Mouse (Mus musculus) neural tube, embryonic 12.5 days (tissue): ENCODE measurements around the gene Usp8. TPM values are rescaled to one million over a fixed set of nuclear protein-coding genes. Genes with fewer than 3 reads are reported as not detected.
A peak's percentile ranks its signal among the peaks of the same experiment; 100 is the strongest.

ENCODE experiments used
- ATAC-seq: fragments of 200-750 bp; cut with Nextera tagmentation; 2 replicates; pipeline ENCODE4 v1.8.0; 2017; ENCODE audit warnings: low read depth, mild to moderate bottlenecking, moderate TSS enrichment, moderate library complexity; ENCODE audit not compliant: low FRiP score
- H3K27ac ChIP-seq: fragments of 300-500 bp; sonication (generic); 2 replicates; pipeline ENCODE4 v1.5.1; 2016
- H3K27me3 ChIP-seq: fragments of 300-500 bp; sonication (generic); replicated peaks from 2 replicates; pipeline ENCODE4 v1.6.1; 2016; ENCODE audit warnings: mild to moderate bottlenecking
- H3K36me3 ChIP-seq: fragments of 300-500 bp; sonication (generic); 2 replicates; pipeline ENCODE4 v1.6.1; 2016; ENCODE audit warnings: mild to moderate bottlenecking
- H3K4me1 ChIP-seq: fragments of 300-500 bp; sonication (generic); 2 replicates; pipeline ENCODE4 v1.6.1; 2016
- H3K4me2 ChIP-seq: fragments of 300-500 bp; sonication (generic); replicated peaks from 2 replicates; pipeline ENCODE4 v1.6.1; 2016; ENCODE audit warnings: mild to moderate bottlenecking
- H3K4me3 ChIP-seq: fragments of 300-500 bp; sonication (generic); 2 replicates; pipeline ENCODE4 v1.5.1; 2016
- H3K9ac ChIP-seq: fragments of 300-500 bp; sonication (generic); 2 replicates; pipeline ENCODE4 v1.6.1; 2016; ENCODE audit warnings: mild to moderate bottlenecking
- H3K9me3 ChIP-seq: fragments of 300-500 bp; sonication (generic); 2 replicates; pipeline ENCODE4 v1.6.1; 2016; ENCODE audit warnings: mild to moderate bottlenecking
- WGBS: fragments of 180-500 bp; shearing (Covaris S2); methylation state at CpG from one replicate; pipeline ENCODE4 v1.1.7; 2016; 5-methylcytosine and 5-hydroxymethylcytosine counted together
- polyA plus RNA-seq: library from polyadenylated mRNA; unstranded; fragments of >200 nt; fragmentation: Nextera tagmentation; extraction: Ambion mirVana; gene quantifications from 2 replicates; pipeline ENCODE4 v1.2.1, GENCODE M21; 2016

Usp8 gene
- polyA plus RNA-seq, 1 experiment from 2014 or later = 38.6 TPM

DNA sequence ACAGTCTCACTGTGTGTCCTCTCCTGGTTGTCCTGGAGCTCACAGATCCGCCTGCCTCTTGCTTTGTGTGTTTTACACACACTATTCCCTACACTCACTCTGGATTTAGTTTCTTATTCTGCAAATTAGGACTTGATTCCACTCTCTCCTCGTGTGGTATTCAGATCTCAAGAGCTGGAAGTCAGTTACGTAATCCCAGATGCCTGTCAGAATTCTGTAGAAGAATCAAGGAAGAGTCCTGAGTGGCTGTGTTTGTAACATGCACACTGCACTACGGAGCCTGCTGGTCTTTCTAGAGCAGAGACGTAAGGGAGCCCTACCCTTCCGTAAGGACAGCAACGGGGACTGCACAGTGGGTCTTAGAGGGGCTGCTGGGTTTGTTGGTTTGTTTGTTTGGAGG, 52.2 kb downstream of the Usp8 start:
- no peak overlapping the region for H3K27ac ChIP-seq
- WGBS = 96% methylated on average over 7 of the region's 7 CpGs
- no peaks in the 10 kb centered on the region for H3K9me3 ChIP-seq
- H3K9ac ChIP-seq = no peak overlapping the region
- no peak overlapping the region for H3K4me3 ChIP-seq
- H3K4me1 ChIP-seq = no peaks in the 10 kb centered on the region
- ATAC-seq = no peak
- H3K27me3 ChIP-seq = no peaks in the 10 kb centered on the region
- H3K36me3 ChIP-seq = peaks cover 87% of the 10 kb centered on the region
- no peak overlapping the region for H3K4me2 ChIP-seq

GRCm38 (mm10) chr2:126765867-126766582, 58.9 kb downstream of the Usp8 start:
- Histone ChIP-seq H3K4me3 (no peak overlapping the region), H3K36me3 (peaks cover 29% of the 10 kb centered on the region), H3K9ac (no peak overlapping the region), H3K4me1 (peaks cover 9% of the 10 kb centered on the region; the same call in 1 of the 2 replicates), H3K27me3 (no peaks in the 10 kb centered on the region), H3K4me2 (no peak overlapping the region), H3K9me3 (no peaks in the 10 kb centered on the region), H3K27ac (no peak overlapping the region)
- ATAC-seq = peak; percentile 79
- 39% methylated on average over 11 of the region's 11 CpGs for WGBS

DNA sequence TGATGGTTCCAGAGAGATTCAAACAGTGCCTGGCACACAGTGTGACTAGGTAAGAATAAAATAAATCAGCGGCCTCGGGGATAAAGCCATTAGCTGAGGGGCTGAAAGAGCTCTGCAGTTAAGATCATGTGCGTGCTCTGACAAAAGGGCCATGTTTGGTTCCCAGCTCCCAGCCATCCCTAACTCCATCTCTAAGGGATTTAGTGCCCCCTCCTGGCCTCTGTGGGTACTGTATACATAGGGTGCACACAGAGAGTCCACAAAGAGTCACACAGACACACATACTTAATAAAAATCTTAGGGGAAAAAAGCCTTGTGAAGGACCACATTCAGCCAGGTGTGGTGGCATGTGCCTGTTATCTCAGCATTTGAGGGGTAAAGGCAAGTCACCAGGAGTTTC, 60.5 kb downstream of the Usp8 start:
- H3K4me3 ChIP-seq = no peak overlapping the region
- H3K27me3 ChIP-seq = no peaks in the 10 kb centered on the region
- H3K4me2 ChIP-seq = no peak overlapping the region
- H3K27ac ChIP-seq = no peak overlapping the region
- H3K4me1 ChIP-seq = peaks cover 9% of the 10 kb centered on the region; the same call in 1 of the 2 replicates
- 95% methylated on average over 3 of the region's 3 CpGs for WGBS
- no peak overlapping the region for H3K9ac ChIP-seq
- H3K36me3 ChIP-seq = peaks cover 13% of the 10 kb centered on the region
- no peaks in the 10 kb centered on the region for H3K9me3 ChIP-seq
- no peak for ATAC-seq

DNA sequence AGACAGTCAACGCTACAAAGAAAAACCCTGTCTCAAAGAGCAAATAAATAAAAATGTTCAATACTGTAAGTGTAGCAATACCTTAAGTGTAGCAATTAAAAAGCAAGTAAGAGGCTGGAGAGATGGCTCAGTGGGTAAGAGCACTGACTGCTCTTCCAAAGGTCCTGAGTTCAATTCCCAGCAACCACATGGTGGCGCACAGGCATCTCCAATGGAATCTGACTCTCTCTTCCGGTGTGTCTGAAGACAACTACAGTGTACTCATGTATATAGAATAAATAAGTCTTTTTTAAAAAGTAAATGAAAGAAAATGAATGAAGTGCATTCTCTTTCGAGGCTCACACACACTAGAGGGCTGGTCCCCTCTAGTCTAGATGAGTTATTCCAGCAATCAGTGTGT, 61.1 kb downstream of the Usp8 start:
- Histone ChIP-seq H3K4me2 (no peak overlapping the region), H3K27ac (no peak overlapping the region), H3K4me1 (peaks cover 9% of the 10 kb centered on the region; the same call in 1 of the 2 replicates), H3K4me3 (no peak overlapping the region), H3K9me3 (no peaks in the 10 kb centered on the region), H3K36me3 (peaks cover 8% of the 10 kb centered on the region; the same call in 1 of the 2 replicates), H3K9ac (no peak overlapping the region), H3K27me3 (no peaks in the 10 kb centered on the region)
- ATAC-seq = no peak
- 76% methylated on average over 4 of the region's 4 CpGs for WGBS

DNA sequence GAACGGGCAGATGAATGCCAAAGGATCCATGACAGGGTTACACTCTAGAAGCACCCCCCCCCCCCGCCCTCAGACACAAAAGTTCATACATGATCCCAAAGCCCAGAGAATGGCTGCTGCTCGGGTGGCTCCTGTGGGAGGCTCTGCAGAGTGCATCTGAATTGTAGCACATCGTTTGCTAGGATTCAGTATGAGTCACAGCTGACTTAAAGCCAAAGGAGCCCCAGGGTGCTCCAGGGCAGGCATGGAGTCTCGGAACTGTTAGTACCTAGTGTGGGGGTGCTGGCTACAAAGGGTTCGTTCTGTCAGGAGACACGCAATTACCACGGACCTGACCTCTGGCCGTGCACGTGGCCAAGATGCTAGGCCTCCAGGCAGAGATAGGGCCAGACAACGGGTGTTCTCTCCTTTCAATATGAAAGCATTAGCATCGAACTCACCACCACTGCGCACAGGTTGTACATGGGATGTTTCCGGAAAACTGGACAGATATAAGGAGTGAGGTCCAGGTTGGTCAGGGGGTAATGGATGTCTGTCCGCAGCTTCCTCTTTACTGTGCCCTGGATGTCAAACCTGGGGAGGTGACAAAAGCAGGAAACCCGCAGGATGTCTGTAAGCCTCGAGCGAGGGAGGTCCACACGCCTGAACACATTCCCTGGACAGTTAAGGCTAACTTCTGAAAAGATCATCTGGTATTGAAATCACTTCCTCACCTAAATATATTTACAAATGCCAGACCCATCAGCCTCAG, 62.5 kb downstream of the Usp8 start:
- no peak for ATAC-seq
- H3K4me2 ChIP-seq = no peak overlapping the region
- H3K27me3 ChIP-seq = no peaks in the 10 kb centered on the region
- H3K9me3 ChIP-seq = no peaks in the 10 kb centered on the region
- no peak overlapping the region for H3K9ac ChIP-seq
- H3K4me1 ChIP-seq = peaks cover 9% of the 10 kb centered on the region; the same call in 1 of the 2 replicates
- no peak overlapping the region for H3K27ac ChIP-seq
- H3K36me3 ChIP-seq = no peaks in the 10 kb centered on the region; the same call in 1 of the 2 replicates
- 79% methylated on average over 19 of the region's 19 CpGs for WGBS
- H3K4me3 ChIP-seq = no peak overlapping the region

- no peak overlapping the region for H3K9ac ChIP-seq
- H3K4me1 ChIP-seq = no peaks in the 10 kb centered on the region
- H3K4me3 ChIP-seq = no peak overlapping the region
- no peaks in the 10 kb centered on the region for H3K9me3 ChIP-seq
- H3K36me3 ChIP-seq = no peaks in the 10 kb centered on the region
- no peaks in the 10 kb centered on the region for H3K27me3 ChIP-seq
- ATAC-seq = no peak
- H3K27ac ChIP-seq = no peak overlapping the region
- WGBS = 90% methylated on average over 5 of the region's 5 CpGs
- no peak overlapping the region for H3K4me2 ChIP-seq
These were observed 65.1 kb downstream of the Usp8 start for GRCm38 (mm10) chr2:126772217-126772616.

- 64% methylated on average over 4 of the region's 4 CpGs for WGBS
- Histone ChIP-seq H3K9ac (no peak overlapping the region), H3K9me3 (no peaks in the 10 kb centered on the region), H3K4me1 (no peaks in the 10 kb centered on the region), H3K4me2 (no peak overlapping the region), H3K4me3 (no peak overlapping the region), H3K27ac (no peak overlapping the region), H3K36me3 (no peaks in the 10 kb centered on the region), H3K27me3 (no peaks in the 10 kb centered on the region)
- ATAC-seq = no peak
These were observed 68.8 kb downstream of the Usp8 start for GRCm38 (mm10) chr2:126775951-126776350.

- ATAC-seq = no peak
- H3K4me2 ChIP-seq = no peak overlapping the region
- WGBS = 60% methylated on average over 1 of the region's 1 CpGs
These were observed 69.3 kb downstream of the Usp8 start for GRCm38 (mm10) chr2:126776416-126776815.

DNA sequence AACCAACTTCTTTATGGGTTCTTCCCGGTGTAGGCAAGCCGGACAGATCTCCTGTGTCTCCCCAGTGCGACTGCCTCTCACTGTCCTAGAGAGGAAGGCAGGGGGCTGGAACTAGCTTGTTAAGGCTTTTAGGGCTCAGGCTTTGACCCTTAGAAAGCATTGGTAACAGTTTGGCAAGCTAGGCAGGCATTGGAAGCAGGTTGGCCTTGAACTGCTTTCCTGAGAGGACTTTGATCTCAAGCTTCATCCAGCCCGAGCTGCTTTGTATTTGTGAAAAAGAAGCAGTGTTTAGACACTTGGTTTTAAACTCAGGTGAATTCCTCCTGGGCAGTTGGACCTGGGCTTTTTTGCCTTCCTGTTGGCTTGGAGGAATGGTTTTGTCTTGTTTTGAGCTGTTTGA, 71.7 kb downstream of the Usp8 start:
- no peak overlapping the region for H3K9ac ChIP-seq
- no peaks in the 10 kb centered on the region for H3K27me3 ChIP-seq
- H3K4me3 ChIP-seq = no peak overlapping the region
- no peaks in the 10 kb centered on the region for H3K9me3 ChIP-seq
- H3K36me3 ChIP-seq = no peaks in the 10 kb centered on the region
- H3K4me2 ChIP-seq = no peak overlapping the region
- H3K4me1 ChIP-seq = no peaks in the 10 kb centered on the region
- ATAC-seq = no peak
- 87% methylated on average over 4 of the region's 4 CpGs for WGBS
- no peak overlapping the region for H3K27ac ChIP-seq

More at GRCm38 (mm10) chr2:126776416-126776815, 69.3 kb downstream of the Usp8 start:
- Histone ChIP-seq H3K4me3 (no peak overlapping the region), H3K36me3 (no peaks in the 10 kb centered on the region), H3K4me1 (no peaks in the 10 kb centered on the region), H3K27me3 (no peaks in the 10 kb centered on the region), H3K27ac (no peak overlapping the region), H3K9ac (no peak overlapping the region), H3K9me3 (no peaks in the 10 kb centered on the region)

DNA sequence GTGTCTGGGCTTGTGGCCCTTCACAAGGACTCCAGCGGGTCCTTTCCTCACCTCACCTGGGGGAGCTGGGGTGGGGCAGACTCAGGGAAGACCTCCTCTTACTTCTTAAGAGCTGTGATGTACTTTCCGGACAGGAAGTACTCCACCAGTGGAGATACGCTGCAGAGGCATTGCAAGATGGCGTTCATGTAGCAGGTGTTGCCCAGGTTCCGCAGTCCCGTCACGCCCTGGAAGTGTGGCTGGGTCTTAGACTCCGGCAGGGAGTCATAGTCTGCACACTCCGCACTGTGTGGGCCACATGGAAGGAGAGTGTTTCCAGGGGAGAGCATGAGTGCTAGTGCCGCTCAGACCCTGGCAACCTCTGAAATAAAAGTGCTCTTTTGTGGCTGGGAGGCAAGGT, 73.2 kb downstream of the Usp8 start:
- no peak for ATAC-seq
- H3K9ac ChIP-seq = no peak overlapping the region
- no peaks in the 10 kb centered on the region for H3K9me3 ChIP-seq
- 91% methylated on average over 10 of the region's 10 CpGs for WGBS
- H3K27ac ChIP-seq = no peak overlapping the region
- no peak overlapping the region for H3K4me3 ChIP-seq
- H3K27me3 ChIP-seq = no peaks in the 10 kb centered on the region
- no peak overlapping the region for H3K4me2 ChIP-seq
- H3K4me1 ChIP-seq = no peaks in the 10 kb centered on the region
- H3K36me3 ChIP-seq = no peaks in the 10 kb centered on the region

DNA sequence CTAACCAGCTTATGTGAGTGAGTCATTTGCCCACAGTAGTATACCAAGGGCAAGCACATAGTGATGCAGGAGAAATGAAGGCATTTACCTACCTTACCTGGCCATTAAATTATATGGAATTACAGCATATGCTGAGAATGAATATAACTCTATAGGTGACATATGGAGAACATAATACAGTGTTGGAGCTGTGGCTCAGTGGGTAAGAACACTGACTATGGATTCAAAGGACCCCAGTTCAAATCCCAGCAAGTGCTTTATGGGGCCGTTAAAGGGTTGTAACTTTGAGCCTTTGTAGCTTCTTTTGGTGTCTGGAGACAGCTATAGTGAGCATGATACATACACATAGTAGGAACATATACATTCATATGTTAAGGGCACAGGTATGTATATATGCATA, 74.3 kb downstream of the Usp8 start:
- no peaks in the 10 kb centered on the region for H3K27me3 ChIP-seq
- H3K4me2 ChIP-seq = no peak overlapping the region
- 86% methylated on average over 1 of the region's 1 CpGs for WGBS
- H3K9me3 ChIP-seq = no peaks in the 10 kb centered on the region
- H3K4me1 ChIP-seq = no peaks in the 10 kb centered on the region
- H3K4me3 ChIP-seq = no peak overlapping the region
- ATAC-seq = no peak
- no peak overlapping the region for H3K27ac ChIP-seq
- H3K9ac ChIP-seq = no peak overlapping the region
- no peaks in the 10 kb centered on the region for H3K36me3 ChIP-seq

- H3K27me3 ChIP-seq = no peaks in the 10 kb centered on the region
- no peaks in the 10 kb centered on the region for H3K4me1 ChIP-seq
- H3K4me3 ChIP-seq = no peak overlapping the region
- H3K9me3 ChIP-seq = no peaks in the 10 kb centered on the region
- no peak overlapping the region for H3K4me2 ChIP-seq
- ATAC-seq = no peak
- H3K9ac ChIP-seq = no peak overlapping the region
- 75% methylated on average over 3 of the region's 3 CpGs for WGBS
- no peak overlapping the region for H3K27ac ChIP-seq
- no peaks in the 10 kb centered on the region for H3K36me3 ChIP-seq
These were observed 75.3 kb downstream of the Usp8 start for GRCm38 (mm10) chr2:126782433-126782832.
